Mouse (Mus musculus) small intestine, adult 2 months (tissue): ENCODE data around the gene Otud5.
A peak's percentile ranks its signal among the peaks of the same experiment; 100 is the strongest.

Source experiments
- CTCF ChIP-seq: fragments of 200-500 bp; IDR thresholded peaks from 2 replicates; pipeline ENCODE4 v1.5.1; 2012; ENCODE audit warnings: low read depth, mild to moderate bottlenecking, control low read depth, inconsistent platforms, low read length, moderate library complexity, mixed read lengths; ENCODE audit not compliant: insufficient replicate concordance, insufficient read length; ENCODE audit errors: extremely low read depth
- POLR2A ChIP-seq: fragments of 200-500 bp; IDR thresholded peaks from 2 replicates; pipeline ENCODE4 v1.6.1; 2012; ENCODE audit warnings: low read depth, mild to moderate bottlenecking, control low read depth, inconsistent platforms, low read length, moderate library complexity

GRCm38 (mm10) chrX:7841163-7842162, at the start of gene Otud5:
- TF ChIP-seq CTCF (no peak), POLR2A (0 out of 2 replicates have a peak, but pooled peaks have one; percentile 28)
